Mouse (Mus musculus): ENCODE measurements around the gene Pde4c. TPM values are rescaled to one million over a fixed set of nuclear protein-coding genes. Genes with fewer than 3 reads are reported as not detected.

Gene Pde4c
- polyA plus RNA-seq (2012; rRNA removed), result 6.5 and 7.5 TPM in 2 replicates

GRCm38 (mm10) chr8:70723486-70724210 lies at the start of gene Pde4c:
Gene Pde4c, plus strand, starts transcription at chr8:70723720.

GRCm38 (mm10) chr8:70698310-70699109 lies 25.0 kb upstream of the Pde4c start, which contains the start of gene Jund:
Gene Jund, plus strand, starts transcription at chr8:70698949.

GRCm38 (mm10) chr8:70703287-70703686 lies 20.2 kb upstream of the Pde4c start, which contains the start of gene Iqcn:
Gene Iqcn, plus strand, starts transcription at chr8:70703457.

GRCm38 (mm10) chr8:70718297-70718696 lies 5.2 kb upstream of the Pde4c start, which contains the start of gene Gm3336:
Gene Gm3336, plus strand, starts transcription at chr8:70718543.

GRCm38 (mm10) chr8:70754043-70754870 lies 30.7 kb downstream of the Pde4c start, which contains the start of gene Rab3a:
Gene Rab3a, plus strand, starts transcription at chr8:70754679.

GRCm38 (mm10) chr8:70760775-70761406 lies 37.4 kb downstream of the Pde4c start, which contains the start of gene Mpv17l2:
Gene Mpv17l2, minus strand, starts transcription at chr8:70760946.

GRCm38 (mm10) chr8:70776496-70777444 lies 53.2 kb downstream of the Pde4c start, which contains the start of gene Pik3r2:
Gene Pik3r2, minus strand, starts transcription at chr8:70776713.

Other genes starting within 250 kb of the Pde4c start
- 7.9 and 9.8 TPM in 2 replicates for gene Klhl26, start 246.8 kb upstream of the Pde4c start, polyA plus RNA-seq (2012; rRNA removed)
- 0.02 and 0.08 TPM in 2 replicates for gene Tmem59l, start 236.4 kb upstream of the Pde4c start, polyA plus RNA-seq (2012; rRNA removed)
- gene Crlf1, start 230.6 kb upstream of the Pde4c start, polyA plus RNA-seq (2012; rRNA removed), result 0.22 and 0.23 TPM in 2 replicates
- gene Rex1bd, start 217.0 kb upstream of the Pde4c start, polyA plus RNA-seq (2012; rRNA removed), result 43.3 and 47.6 TPM in 2 replicates
- gene Uba52, start 212.9 kb upstream of the Pde4c start, polyA plus RNA-seq (2012; rRNA removed), result 848 and 888 TPM in 2 replicates
- gene Fkbp8, start 196.0 kb upstream of the Pde4c start, polyA plus RNA-seq (2012; rRNA removed), result 154 and 168 TPM in 2 replicates
- gene Kxd1, start 195.8 kb upstream of the Pde4c start, polyA plus RNA-seq (2012; rRNA removed), result 35.7 and 38.3 TPM in 2 replicates
- gene Ell, start 184.3 kb upstream of the Pde4c start, polyA plus RNA-seq (2012; rRNA removed), result 13.9 and 18.2 TPM in 2 replicates
- gene Isyna1, start 129.3 kb upstream of the Pde4c start, polyA plus RNA-seq (2012; rRNA removed), result 26.1 and 31.4 TPM in 2 replicates
- 24.5 and 28.9 TPM in 2 replicates for gene Ssbp4, start 114.8 kb upstream of the Pde4c start, polyA plus RNA-seq (2012; rRNA removed)
- 8.3 and 9.3 TPM in 2 replicates for gene Lrrc25, start 107.6 kb upstream of the Pde4c start, polyA plus RNA-seq (2012; rRNA removed)
- gene Gdf15, start 91.3 kb upstream of the Pde4c start, polyA plus RNA-seq (2012; rRNA removed), result 3.7 and 6.3 TPM in 2 replicates
- 19.5 and 19.7 TPM in 2 replicates for gene Pgpep1, start 63.3 kb upstream of the Pde4c start, polyA plus RNA-seq (2012; rRNA removed)
- gene Lsm4, start 50.5 kb upstream of the Pde4c start, polyA plus RNA-seq (2012; rRNA removed), result 71.8 and 85.1 TPM in 2 replicates
- gene Jund, start 24.8 kb upstream of the Pde4c start, polyA plus RNA-seq (2012; rRNA removed), result 48.4 and 51.5 TPM in 2 replicates
- not detected in 2 replicates for gene Iqcn, start 20.3 kb upstream of the Pde4c start, polyA plus RNA-seq (2012; rRNA removed)
- gene Gm3336, start 5.2 kb upstream of the Pde4c start, polyA plus RNA-seq (2012; rRNA removed), result 0.02 and 0.05 TPM in 2 replicates
- 3.5 and 4.2 TPM in 2 replicates for gene Rab3a, start 31.0 kb downstream of the Pde4c start, polyA plus RNA-seq (2012; rRNA removed)
- 21.9 and 22.3 TPM in 2 replicates for gene Mpv17l2, start 37.2 kb downstream of the Pde4c start, polyA plus RNA-seq (2012; rRNA removed)
- 10.5 and 12.6 TPM in 2 replicates for gene Pik3r2, start 53.0 kb downstream of the Pde4c start, polyA plus RNA-seq (2012; rRNA removed)
- gene Mast3, start 81.3 kb downstream of the Pde4c start, polyA plus RNA-seq (2012; rRNA removed), result 23.3 and 28.2 TPM in 2 replicates
- 0.15 and 0.20 TPM in 2 replicates for gene Il12rb1, start 84.7 kb downstream of the Pde4c start, polyA plus RNA-seq (2012; rRNA removed)
- gene Arrdc2, start 116.0 kb downstream of the Pde4c start, polyA plus RNA-seq (2012; rRNA removed), result 22.0 and 23.3 TPM in 2 replicates
- gene Kcnn1, start 139.5 kb downstream of the Pde4c start, polyA plus RNA-seq (2012; rRNA removed), result 0.53 and 0.66 TPM in 2 replicates
- gene Ccdc124, start 150.2 kb downstream of the Pde4c start, polyA plus RNA-seq (2012; rRNA removed), result 20.6 and 21.4 TPM in 2 replicates
- 0.10 and 0.19 TPM in 2 replicates for gene Slc5a5, start 169.0 kb downstream of the Pde4c start, polyA plus RNA-seq (2012; rRNA removed)
- 2,497 and 2,930 TPM in 2 replicates for gene Rpl18a, start 173.7 kb downstream of the Pde4c start, polyA plus RNA-seq (2012; rRNA removed)
- 8.3 and 9.9 TPM in 2 replicates for gene Map1s, start 182.2 kb downstream of the Pde4c start, polyA plus RNA-seq (2012; rRNA removed)